Mouse (Mus musculus) MEL-GATA-1-ER (cell line): ENCODE measurements around the gene Tle4.

Experiments
- DNase-seq: peaks from one replicate; pipeline ENCODE4 v3.0.0-alpha.2; 2012; ENCODE audit warnings: low read depth; ENCODE audit errors: extremely low read depth

Tle4 gene

GRCm38 (mm10) chr19:14532861-14533260 is 65.0 kb downstream of the Tle4 start:
- DNase-seq, result no peak

- DNase-seq, result peak; percentile 58
Measured at GRCm38 (mm10) chr19:14520098-14520802, 77.6 kb downstream of the Tle4 start.

GRCm38 (mm10) chr19:14519186-14519585 is 78.7 kb downstream of the Tle4 start:
- no peak for DNase-seq

- DNase-seq, result no peak
Measured at GRCm38 (mm10) chr19:14518438-14519044, 79.3 kb downstream of the Tle4 start.

GRCm38 (mm10) chr19:14516420-14516819 is 81.4 kb downstream of the Tle4 start:
- DNase-seq, result no peak

GRCm38 (mm10) chr19:14508819-14509218 is 89.0 kb downstream of the Tle4 start:
- no peak for DNase-seq

- DNase-seq, result no peak
Measured at GRCm38 (mm10) chr19:14507911-14508310, 89.9 kb downstream of the Tle4 start.

- no peak for DNase-seq
Measured at GRCm38 (mm10) chr19:14506875-14507670, 90.8 kb downstream of the Tle4 start.

- DNase-seq, result no peak
Measured at GRCm38 (mm10) chr19:14505885-14506548, 91.8 kb downstream of the Tle4 start.

GRCm38 (mm10) chr19:14505401-14505800 is 92.5 kb downstream of the Tle4 start:
- no peak for DNase-seq

- no peak for DNase-seq
Measured at GRCm38 (mm10) chr19:14503862-14504261, 94.0 kb downstream of the Tle4 start.

GRCm38 (mm10) chr19:14502234-14502633 is 95.6 kb downstream of the Tle4 start:
- DNase-seq, result no peak

GRCm38 (mm10) chr19:14499835-14500425 is 97.9 kb downstream of the Tle4 start:
- DNase-seq, result no peak

GRCm38 (mm10) chr19:14493047-14493446 is 104.8 kb downstream of the Tle4 start:
- peak; percentile 7 for DNase-seq

GRCm38 (mm10) chr19:14487180-14487579 is 110.7 kb downstream of the Tle4 start:
- DNase-seq, result no peak

- DNase-seq, result no peak
Measured at GRCm38 (mm10) chr19:14485176-14485575, 112.7 kb downstream of the Tle4 start.

- no peak for DNase-seq
Measured at GRCm38 (mm10) chr19:14482562-14483138, 115.2 kb downstream of the Tle4 start.

- DNase-seq, result no peak
Measured at GRCm38 (mm10) chr19:14481796-14482561, 115.9 kb downstream of the Tle4 start.

- no peak for DNase-seq
Measured at GRCm38 (mm10) chr19:14479711-14480110, 118.1 kb downstream of the Tle4 start.

GRCm38 (mm10) chr19:14469325-14469724 is 128.5 kb downstream of the Tle4 start:
- DNase-seq, result no peak
